Mouse (Mus musculus): ENCODE measurements around the gene Rcc2.

Rcc2 gene

GRCm38 (mm10) chr4:140753366-140753765 is 53.0 kb downstream of the Rcc2 start:
- DNase-seq (ENCODE audit: low read depth, low spot score): peak; percentile 22

DNA sequence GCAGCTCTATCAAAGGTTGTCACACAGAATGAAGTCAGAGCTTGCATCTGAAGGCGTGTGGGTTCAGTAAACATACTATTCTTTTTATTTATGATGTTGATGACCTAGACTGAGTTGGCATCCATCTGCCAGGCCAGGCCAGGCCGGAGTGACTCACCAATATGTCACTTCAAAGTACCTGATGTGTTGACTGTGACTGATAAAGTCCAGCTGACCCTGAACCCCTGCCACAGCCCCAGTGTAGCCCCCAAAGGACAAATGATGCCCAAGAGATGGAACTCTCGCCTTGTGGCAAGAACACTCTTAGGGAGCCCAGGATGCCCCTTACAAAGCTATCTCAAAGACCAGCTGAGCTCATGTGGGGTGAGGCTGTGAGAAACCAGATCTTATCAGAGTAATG is 55.5 kb downstream of the Rcc2 start:
- DNase-seq (ENCODE audit: low read depth, low spot score): no peak

- no peak for DNase-seq (ENCODE audit: low read depth, low spot score)
Observed at GRCm38 (mm10) chr4:140761601-140762000, 61.3 kb downstream of the Rcc2 start.

DNA sequence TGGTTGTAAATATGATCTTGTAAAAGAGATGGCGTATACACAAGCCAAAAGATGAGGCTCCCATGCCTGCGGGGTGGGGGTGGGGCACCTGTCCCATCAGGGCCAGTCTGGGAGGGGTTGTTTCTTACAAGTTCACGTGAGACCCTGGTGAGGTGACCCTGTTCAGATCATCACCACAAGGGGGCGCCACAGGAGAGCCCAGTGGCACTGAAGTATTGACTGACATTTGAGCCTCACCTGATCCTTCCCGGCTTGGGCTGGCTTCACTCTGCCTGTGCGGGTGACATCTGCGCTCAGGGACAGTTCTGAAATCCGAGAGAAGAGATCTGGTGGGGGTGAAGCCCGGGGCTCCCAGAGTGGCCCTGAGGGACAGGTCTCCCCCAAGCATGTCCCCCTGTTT is 62.8 kb downstream of the Rcc2 start:
- DNase-seq (ENCODE audit: low read depth, low spot score): peak; percentile 78

- no peak for DNase-seq (ENCODE audit: low read depth, low spot score)
Observed at GRCm38 (mm10) chr4:140765936-140766335, 65.6 kb downstream of the Rcc2 start.

GRCm38 (mm10) chr4:140768973-140769372 is 68.6 kb downstream of the Rcc2 start:
- DNase-seq (ENCODE audit: low read depth, low spot score): no peak

GRCm38 (mm10) chr4:140770433-140770832 is 70.1 kb downstream of the Rcc2 start:
- no peak for DNase-seq (ENCODE audit: low read depth, low spot score)

- no peak for DNase-seq (ENCODE audit: low read depth, low spot score)
Observed at GRCm38 (mm10) chr4:140771091-140771490, 70.8 kb downstream of the Rcc2 start.
